Mouse (Mus musculus): ENCODE results near the gene Acsbg2.

GRCm38 (mm10) chr17:56808518-56808917, 65.7 kb downstream of the Acsbg2 start:
- TF ChIP-seq POLR2A (IDR thresholded peaks at IDR 0.05; ENCODE audit: insufficient read depth, low read depth, low read length) = no peak
- peak; percentile 97 for TF ChIP-seq CTCF (IDR thresholded peaks at IDR 0.05; ENCODE audit: insufficient read depth, low read depth, low read length)
